Mouse (Mus musculus) olfactory bulb, adult 2 months (tissue): ENCODE data around the gene Sez6l.

ENCODE experiments used
- CTCF ChIP-seq: fragments of 200-500 bp; IDR thresholded peaks from 2 replicates; pipeline ENCODE4 v1.5.1; 2012; ENCODE audit warnings: low read depth, mild to moderate bottlenecking, low read length, moderate library complexity; ENCODE audit not compliant: insufficient read depth
- POLR2A ChIP-seq: fragments of 200-500 bp; IDR thresholded peaks from 2 replicates; pipeline ENCODE4 v1.6.1; 2012; ENCODE audit warnings: mild to moderate bottlenecking, low read depth, low read length, moderate library complexity; ENCODE audit not compliant: insufficient read depth

- no peak for TF ChIP-seq CTCF
- no peak for TF ChIP-seq POLR2A
Observed at GRCm38 (mm10) chr5:112625555-112626160, 48.7 kb upstream of the Sez6l start.
